Mouse (Mus musculus) adipocyte (in vitro differentiated cells): ENCODE results near the gene Zp1.

Source experiments
- DNase-seq: peaks from one replicate; pipeline ENCODE4 v3.0.0-alpha.2; 2016; ENCODE audit warnings: low spot score

Gene Zp1

GRCm38 (mm10) chr19:10924220-10924619, 3.8 kb upstream of the Zp1 start:
- DNase-seq = no peak

- no peak for DNase-seq
These were observed 626 bp upstream of the Zp1 start for GRCm38 (mm10) chr19:10921058-10921457.

GRCm38 (mm10) chr19:10918321-10918991, 2.0 kb downstream of the Zp1 start:
- no peak for DNase-seq

GRCm38 (mm10) chr19:10916506-10916905, 3.9 kb downstream of the Zp1 start:
- DNase-seq = no peak

- DNase-seq = no peak
These were observed 5.6 kb downstream of the Zp1 start for GRCm38 (mm10) chr19:10914870-10915269.

GRCm38 (mm10) chr19:10914291-10914690, 6.1 kb downstream of the Zp1 start:
- DNase-seq = no peak

- peak; percentile 78 for DNase-seq
These were observed 11.2 kb downstream of the Zp1 start for GRCm38 (mm10) chr19:10909087-10909721.

GRCm38 (mm10) chr19:10907891-10908290, 12.5 kb downstream of the Zp1 start:
- DNase-seq = peak; percentile 76

GRCm38 (mm10) chr19:10905728-10906000, 14.8 kb downstream of the Zp1 start:
- no peak for DNase-seq

GRCm38 (mm10) chr19:10904927-10905727, 15.3 kb downstream of the Zp1 start:
- DNase-seq = peak; percentile 95

GRCm38 (mm10) chr19:10904512-10904911, 15.9 kb downstream of the Zp1 start:
- DNase-seq = no peak

- no peak for DNase-seq
These were observed 19.4 kb downstream of the Zp1 start for GRCm38 (mm10) chr19:10901046-10901445.

GRCm38 (mm10) chr19:10900315-10900714, 20.1 kb downstream of the Zp1 start:
- no peak for DNase-seq

GRCm38 (mm10) chr19:10897491-10897890, 22.9 kb downstream of the Zp1 start:
- DNase-seq = no peak

GRCm38 (mm10) chr19:10896849-10897248, 23.6 kb downstream of the Zp1 start:
- DNase-seq = no peak

GRCm38 (mm10) chr19:10895708-10896107, 24.7 kb downstream of the Zp1 start:
- peak; percentile 64 for DNase-seq

- peak; percentile 99 for DNase-seq
These were observed 25.4 kb downstream of the Zp1 start, which contains the start of gene Prpf19 for GRCm38 (mm10) chr19:10895016-10895528. TSS of gene Prpf19 (plus strand) at chr19:10895231.

- no peak for DNase-seq
These were observed 28.2 kb downstream of the Zp1 start for GRCm38 (mm10) chr19:10892201-10892600.

GRCm38 (mm10) chr19:10881426-10882154, 38.8 kb downstream of the Zp1 start, which contains the start of gene Tmem109:
TSS of gene Tmem109 (minus strand) at chr19:10882001.
- peak; percentile 98 for DNase-seq

GRCm38 (mm10) chr19:10880975-10881425, 39.4 kb downstream of the Zp1 start:
- peak; percentile 44 for DNase-seq

- DNase-seq = peak; percentile 71
These were observed 40.1 kb downstream of the Zp1 start for GRCm38 (mm10) chr19:10880085-10880974.
